Mouse (Mus musculus): ENCODE measurements around the gene Skap1.

DNA sequence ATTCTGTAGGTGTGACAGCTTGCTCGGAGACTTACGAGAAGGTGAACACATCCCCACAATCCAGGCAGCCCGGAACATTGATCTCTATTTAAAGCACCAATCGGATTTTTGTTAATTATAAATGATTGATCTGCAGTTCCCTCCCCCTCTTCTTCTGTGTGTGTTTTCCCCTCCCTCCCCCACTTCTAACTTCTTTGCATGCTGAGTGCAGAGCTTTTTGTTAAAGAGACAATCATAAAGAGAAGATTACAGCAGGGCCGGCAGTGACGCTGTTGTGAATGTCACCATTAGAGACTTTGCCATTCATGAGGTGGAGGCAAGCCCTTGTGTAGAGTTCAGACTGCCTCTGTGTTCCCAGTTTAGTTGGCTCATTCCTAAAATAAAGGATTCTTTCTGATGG, 131.9 kb downstream of the Skap1 start:
- TF ChIP-seq CTCF (IDR thresholded peaks at IDR 0.05; ENCODE audit: low read depth) (no peak), EP300 (IDR thresholded peaks at IDR 0.05; ENCODE audit: low read depth) (no peak)

Measured in liver, postnatal 0 days (tissue).